Mouse (Mus musculus): ENCODE measurements around the gene Elp5. TPM values are rescaled to one million over a fixed set of nuclear protein-coding genes. Genes with fewer than 3 reads are reported as not detected.

Elp5 gene
- polyA plus RNA-seq, 1 experiment from 2014 or later: 111 TPM

GRCm38 (mm10) chr11:69940962-69941361 is 41.4 kb downstream of the Elp5 start:
- peaks cover 12% of the 10 kb centered on the region; the same call in 1 of the 2 replicates for H3K4me1 ChIP-seq (ENCODE audit: control insufficient read depth, insufficient read depth, low read length)
- peaks cover 21% of the 10 kb centered on the region for H3K36me3 ChIP-seq (ENCODE audit: control insufficient read depth, insufficient read depth, low read length)
- no peaks in the 10 kb centered on the region for H3K27me3 ChIP-seq (ENCODE audit: control insufficient read depth, insufficient read depth, low read length)
- 81% methylated on average over 4 of the region's 4 CpGs for WGBS
- H3K4me2 ChIP-seq (replicated peaks; ENCODE audit: low read depth, low read length): no peak overlapping the region
- no peak overlapping the region for H3K27ac ChIP-seq (ENCODE audit: low read length)
- H3K9ac ChIP-seq (replicated peaks; ENCODE audit: low read depth, low read length): no peak overlapping the region
- no peak overlapping the region for H3K4me3 ChIP-seq (ENCODE audit: low read depth, low read length)
- no peak for ATAC-seq (ENCODE audit: insufficient number of reproducible peaks, insufficient read depth, low FRiP score, low read depth)
- H3K9me3 ChIP-seq (ENCODE audit: control insufficient read depth, low read depth, low read length): no peaks in the 10 kb centered on the region

- Histone ChIP-seq H3K36me3 (ENCODE audit: control insufficient read depth, insufficient read depth, low read length) (peaks cover 10% of the 10 kb centered on the region), H3K4me1 (ENCODE audit: control insufficient read depth, insufficient read depth, low read length) (peaks cover 12% of the 10 kb centered on the region; the same call in 1 of the 2 replicates), H3K4me2 (replicated peaks; ENCODE audit: low read depth, low read length) (no peak overlapping the region), H3K4me3 (ENCODE audit: low read depth, low read length) (no peak overlapping the region), H3K9me3 (ENCODE audit: control insufficient read depth, low read depth, low read length) (no peaks in the 10 kb centered on the region), H3K27me3 (ENCODE audit: control insufficient read depth, insufficient read depth, low read length) (no peaks in the 10 kb centered on the region), H3K9ac (replicated peaks; ENCODE audit: low read depth, low read length) (no peak overlapping the region), H3K27ac (ENCODE audit: low read length) (no peak overlapping the region)
- WGBS: 93% methylated on average over 17 of the region's 17 CpGs
- no peak for ATAC-seq (ENCODE audit: insufficient number of reproducible peaks, insufficient read depth, low FRiP score, low read depth)
Measured at GRCm38 (mm10) chr11:69939731-69940130, 42.6 kb downstream of the Elp5 start.

GRCm38 (mm10) chr11:69939181-69939580 is 43.1 kb downstream of the Elp5 start:
- Histone ChIP-seq H3K4me1 (ENCODE audit: control insufficient read depth, insufficient read depth, low read length) (peaks cover 16% of the 10 kb centered on the region; the same call in 1 of the 2 replicates), H3K36me3 (ENCODE audit: control insufficient read depth, insufficient read depth, low read length) (peaks cover 5% of the 10 kb centered on the region; the same call in 1 of the 2 replicates), H3K27me3 (ENCODE audit: control insufficient read depth, insufficient read depth, low read length) (no peaks in the 10 kb centered on the region), H3K9me3 (ENCODE audit: control insufficient read depth, low read depth, low read length) (no peaks in the 10 kb centered on the region), H3K27ac (ENCODE audit: low read length) (no peak overlapping the region), H3K4me3 (ENCODE audit: low read depth, low read length) (no peak overlapping the region), H3K4me2 (replicated peaks; ENCODE audit: low read depth, low read length) (no peak overlapping the region), H3K9ac (replicated peaks; ENCODE audit: low read depth, low read length) (0 out of 2 replicates have a peak overlapping the region, but pooled peaks have one; percentile 14)
- 63% methylated on average over 5 of the region's 5 CpGs for WGBS
- no peak for ATAC-seq (ENCODE audit: insufficient number of reproducible peaks, insufficient read depth, low FRiP score, low read depth)

GRCm38 (mm10) chr11:69938401-69938979 is 43.8 kb downstream of the Elp5 start:
- Histone ChIP-seq H3K4me2 (replicated peaks; ENCODE audit: low read depth, low read length) (no peak overlapping the region), H3K9me3 (ENCODE audit: control insufficient read depth, low read depth, low read length) (no peaks in the 10 kb centered on the region), H3K27me3 (ENCODE audit: control insufficient read depth, insufficient read depth, low read length) (no peaks in the 10 kb centered on the region), H3K36me3 (ENCODE audit: control insufficient read depth, insufficient read depth, low read length) (peaks cover 4% of the 10 kb centered on the region; the same call in 1 of the 2 replicates), H3K9ac (replicated peaks; ENCODE audit: low read depth, low read length) (no peak overlapping the region), H3K27ac (ENCODE audit: low read length) (no peak overlapping the region), H3K4me3 (ENCODE audit: low read depth, low read length) (no peak overlapping the region), H3K4me1 (ENCODE audit: control insufficient read depth, insufficient read depth, low read length) (peaks cover 16% of the 10 kb centered on the region; the same call in 1 of the 2 replicates)
- WGBS: 23% methylated on average over 9 of the region's 9 CpGs
- no peak for ATAC-seq (ENCODE audit: insufficient number of reproducible peaks, insufficient read depth, low FRiP score, low read depth)

GRCm38 (mm10) chr11:69937834-69938233 is 44.5 kb downstream of the Elp5 start:
- peaks cover 16% of the 10 kb centered on the region; the same call in 1 of the 2 replicates for H3K4me1 ChIP-seq (ENCODE audit: control insufficient read depth, insufficient read depth, low read length)
- no peak overlapping the region for H3K4me2 ChIP-seq (replicated peaks; ENCODE audit: low read depth, low read length)
- H3K27ac ChIP-seq (ENCODE audit: low read length): no peak overlapping the region
- H3K9ac ChIP-seq (replicated peaks; ENCODE audit: low read depth, low read length): no peak overlapping the region
- H3K4me3 ChIP-seq (ENCODE audit: low read depth, low read length): no peak overlapping the region
- WGBS: 71% methylated on average over 5 of the region's 5 CpGs
- no peaks in the 10 kb centered on the region for H3K27me3 ChIP-seq (ENCODE audit: control insufficient read depth, insufficient read depth, low read length)
- ATAC-seq (ENCODE audit: insufficient number of reproducible peaks, insufficient read depth, low FRiP score, low read depth): no peak
- no peaks in the 10 kb centered on the region for H3K9me3 ChIP-seq (ENCODE audit: control insufficient read depth, low read depth, low read length)
- peaks cover 4% of the 10 kb centered on the region; the same call in 1 of the 2 replicates for H3K36me3 ChIP-seq (ENCODE audit: control insufficient read depth, insufficient read depth, low read length)

- no peak for ATAC-seq (ENCODE audit: insufficient number of reproducible peaks, insufficient read depth, low FRiP score, low read depth)
- no peak overlapping the region for H3K9ac ChIP-seq (replicated peaks; ENCODE audit: low read depth, low read length)
- H3K4me2 ChIP-seq (replicated peaks; ENCODE audit: low read depth, low read length): no peak overlapping the region
Measured at GRCm38 (mm10) chr11:69937385-69937784, 44.9 kb downstream of the Elp5 start.

GRCm38 (mm10) chr11:69936714-69937347 is 45.5 kb downstream of the Elp5 start:
- peak overlapping the region; percentile 99 for H3K4me2 ChIP-seq (replicated peaks; ENCODE audit: low read depth, low read length)
- ATAC-seq (ENCODE audit: insufficient number of reproducible peaks, insufficient read depth, low FRiP score, low read depth): no peak
- no peaks in the 10 kb centered on the region for H3K27me3 ChIP-seq (ENCODE audit: control insufficient read depth, insufficient read depth, low read length)
- H3K36me3 ChIP-seq (ENCODE audit: control insufficient read depth, insufficient read depth, low read length): no peaks in the 10 kb centered on the region
- peaks cover 16% of the 10 kb centered on the region; the same call in 1 of the 2 replicates for H3K4me1 ChIP-seq (ENCODE audit: control insufficient read depth, insufficient read depth, low read length)
- H3K9me3 ChIP-seq (ENCODE audit: control insufficient read depth, low read depth, low read length): no peaks in the 10 kb centered on the region
- WGBS: 36% methylated on average over 9 of the region's 9 CpGs
- H3K4me3 ChIP-seq (ENCODE audit: low read depth, low read length): peak overlapping the region; percentile 54; the same call in 1 of the 2 replicates
- H3K27ac ChIP-seq (ENCODE audit: low read length): no peak overlapping the region
- no peak overlapping the region for H3K9ac ChIP-seq (replicated peaks; ENCODE audit: low read depth, low read length)

More at GRCm38 (mm10) chr11:69937385-69937784, 44.9 kb downstream of the Elp5 start:
- WGBS: 26% methylated on average over 4 of the region's 4 CpGs
- H3K9me3 ChIP-seq (ENCODE audit: control insufficient read depth, low read depth, low read length): no peaks in the 10 kb centered on the region
- no peak overlapping the region for H3K4me3 ChIP-seq (ENCODE audit: low read depth, low read length)
- H3K27me3 ChIP-seq (ENCODE audit: control insufficient read depth, insufficient read depth, low read length): no peaks in the 10 kb centered on the region
- peaks cover 16% of the 10 kb centered on the region; the same call in 1 of the 2 replicates for H3K4me1 ChIP-seq (ENCODE audit: control insufficient read depth, insufficient read depth, low read length)
- no peak overlapping the region for H3K27ac ChIP-seq (ENCODE audit: low read length)
- H3K36me3 ChIP-seq (ENCODE audit: control insufficient read depth, insufficient read depth, low read length): peaks cover under 1% of the 10 kb centered on the region; the same call in 1 of the 2 replicates

- Histone ChIP-seq H3K4me2 (replicated peaks; ENCODE audit: low read depth, low read length) (peak overlapping the region; percentile 99), H3K27ac (ENCODE audit: low read length) (no peak overlapping the region), H3K9ac (replicated peaks; ENCODE audit: low read depth, low read length) (peak overlapping the region; percentile 48; the same call in 1 of the 2 replicates), H3K4me1 (ENCODE audit: control insufficient read depth, insufficient read depth, low read length) (peaks cover 16% of the 10 kb centered on the region; the same call in 1 of the 2 replicates), H3K36me3 (ENCODE audit: control insufficient read depth, insufficient read depth, low read length) (no peaks in the 10 kb centered on the region), H3K9me3 (ENCODE audit: control insufficient read depth, low read depth, low read length) (no peaks in the 10 kb centered on the region), H3K4me3 (ENCODE audit: low read depth, low read length) (peak overlapping the region; percentile 54), H3K27me3 (ENCODE audit: control insufficient read depth, insufficient read depth, low read length) (no peaks in the 10 kb centered on the region)
- WGBS: under 1% methylated on average over 25 of the region's 30 CpGs
- ATAC-seq (ENCODE audit: insufficient number of reproducible peaks, insufficient read depth, low FRiP score, low read depth): no peak
Measured at GRCm38 (mm10) chr11:69936156-69936555, 46.2 kb downstream of the Elp5 start.
